Mouse (Mus musculus) midbrain, embryonic 14.5 days (tissue): ENCODE data around the gene Zbtb48. TPM values are rescaled to one million over a fixed set of nuclear protein-coding genes. Genes with fewer than 3 reads are reported as not detected.

ENCODE experiments used
- ATAC-seq: fragments of 200-750 bp; cut with Nextera tagmentation; 2 replicates; pipeline ENCODE4 v1.8.0; 2017; ENCODE audit warnings: moderate number of reproducible peaks, moderate library complexity; ENCODE audit not compliant: low FRiP score, low TSS enrichment
- DNase-seq: peaks from one replicate; pipeline ENCODE4 v3.0.0-alpha.2; 2015
- H3K27ac ChIP-seq: fragments of 300-500 bp; sonication (generic); replicated peaks from 2 replicates; pipeline ENCODE4 v1.5.1; 2014; ENCODE audit warnings: mild to moderate bottlenecking, low read depth, low read length, moderate library complexity
- H3K27me3 ChIP-seq: fragments of 300-500 bp; sonication (generic); 2 replicates; pipeline ENCODE4 v1.6.1; 2014; ENCODE audit warnings: low read length, control low read depth, mixed read lengths; ENCODE audit not compliant: control insufficient read depth, insufficient read depth
- H3K36me3 ChIP-seq: fragments of 300-500 bp; sonication (generic); 2 replicates; pipeline ENCODE4 v1.6.1; 2014; ENCODE audit warnings: low read length, control low read depth; ENCODE audit not compliant: control insufficient read depth, insufficient read depth
- H3K4me1 ChIP-seq: fragments of 300-500 bp; sonication (generic); 2 replicates; pipeline ENCODE4 v1.6.1; 2014; ENCODE audit warnings: mild to moderate bottlenecking, antibody characterized with exemption, low read length, control low read depth; ENCODE audit not compliant: control insufficient read depth, insufficient read depth
- H3K4me2 ChIP-seq: fragments of 300-500 bp; sonication (generic); 2 replicates; pipeline ENCODE4 v1.6.1; 2014; ENCODE audit warnings: mild to moderate bottlenecking, low read length, moderate library complexity
- H3K4me3 ChIP-seq: fragments of 300-500 bp; sonication (generic); replicated peaks from 2 replicates; pipeline ENCODE4 v1.5.1; 2014; ENCODE audit warnings: low read depth, low read length
- H3K9ac ChIP-seq: fragments of 300-500 bp; sonication (generic); replicated peaks from 2 replicates; pipeline ENCODE4 v1.6.1; 2014; ENCODE audit warnings: mild to moderate bottlenecking, low read length, moderate library complexity
- H3K9me3 ChIP-seq: fragments of 300-500 bp; sonication (generic); 2 replicates; pipeline ENCODE4 v1.6.1; 2016; ENCODE audit warnings: low read length, control low read depth, mixed read lengths; ENCODE audit not compliant: control insufficient read depth
- WGBS: fragments of 180-500 bp; shearing (Covaris S2); extraction: QIAGEN DNeasy Blood & Tissue Kit; methylation state at CpG from one replicate; pipeline ENCODE4 v1.1.7; 2014; 5-methylcytosine and 5-hydroxymethylcytosine counted together
- polyA plus RNA-seq: library from polyadenylated mRNA; unstranded; fragments of >200 nt; fragmentation: Nextera tagmentation; extraction: Ambion mirVana; gene quantifications from 2 replicates; pipeline ENCODE4 v1.2.1, GENCODE M21; 2014

Zbtb48 gene
- polyA plus RNA-seq, 1 experiment from 2014 or later = 19.7 TPM

DNA sequence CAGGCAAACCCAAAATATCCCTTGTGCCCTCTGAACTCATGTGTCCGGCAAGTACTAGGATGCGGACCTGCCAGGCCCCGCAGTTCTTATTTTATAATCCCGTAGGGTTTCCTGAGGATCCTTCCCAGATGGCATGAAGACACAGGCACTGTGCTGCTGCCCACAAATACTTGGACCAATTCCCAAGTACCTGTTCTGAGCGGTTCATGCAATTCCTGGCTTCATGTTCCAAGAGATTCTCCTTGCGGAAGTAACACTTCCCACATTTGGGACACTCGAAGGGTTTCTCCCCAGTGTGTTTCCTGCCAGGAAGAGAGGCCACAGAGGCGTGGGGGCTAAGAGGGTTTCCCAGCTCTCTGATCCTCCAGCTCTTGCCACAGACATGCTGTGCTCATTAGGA lies 5.0 kb downstream of the Zbtb48 start:
- Histone ChIP-seq H3K4me1 (peaks cover 18% of the 10 kb centered on the region), H3K27ac (no peak overlapping the region), H3K36me3 (peaks cover 54% of the 10 kb centered on the region), H3K4me2 (no peak overlapping the region), H3K27me3 (no peaks in the 10 kb centered on the region), H3K9me3 (no peaks in the 10 kb centered on the region), H3K4me3 (no peak overlapping the region), H3K9ac (no peak overlapping the region)
- ATAC-seq = no peak
- WGBS = 94% methylated on average over 8 of the region's 8 CpGs
- no peak for DNase-seq

- Histone ChIP-seq H3K4me2 (no peak overlapping the region), H3K4me3 (no peak overlapping the region), H3K9ac (no peak overlapping the region), H3K27me3 (no peaks in the 10 kb centered on the region), H3K27ac (no peak overlapping the region), H3K4me1 (peaks cover 13% of the 10 kb centered on the region), H3K9me3 (no peaks in the 10 kb centered on the region), H3K36me3 (peaks cover 54% of the 10 kb centered on the region)
- ATAC-seq (no peak), DNase-seq (no peak)
- 79% methylated on average over 12 of the region's 12 CpGs for WGBS
Measured at GRCm38 (mm10) chr4:152021568-152022097, 5.8 kb downstream of the Zbtb48 start.

DNA sequence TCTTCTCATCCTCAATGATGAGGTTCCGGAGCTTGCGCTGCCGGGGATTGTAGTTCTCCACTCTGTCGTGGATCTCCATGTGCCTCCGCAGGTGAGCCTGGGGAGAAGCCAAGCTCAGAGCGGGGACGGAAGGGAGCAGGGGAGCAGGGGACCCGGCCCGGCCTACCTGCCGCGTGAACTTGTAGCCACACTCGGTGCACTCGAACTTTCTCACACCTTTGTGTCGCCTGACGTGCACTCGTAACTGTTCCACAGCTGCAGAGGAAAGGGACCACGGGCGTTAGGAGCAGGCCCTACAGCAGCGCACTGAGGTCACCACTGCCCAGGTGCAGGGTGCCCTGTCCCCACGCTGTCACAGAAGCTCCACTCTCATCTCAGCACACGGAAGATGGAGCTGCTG lies 7.4 kb downstream of the Zbtb48 start:
- no peak for ATAC-seq

GRCm38 (mm10) chr4:152019073-152019472 lies 8.4 kb downstream of the Zbtb48 start:
- H3K36me3 ChIP-seq = peaks cover 65% of the 10 kb centered on the region
- 91% methylated on average over 6 of the region's 6 CpGs for WGBS
- H3K4me2 ChIP-seq = no peak overlapping the region
- DNase-seq = no peak
- no peak overlapping the region for H3K9ac ChIP-seq
- no peaks in the 10 kb centered on the region for H3K9me3 ChIP-seq
- ATAC-seq = no peak
- H3K27ac ChIP-seq = no peak overlapping the region
- H3K4me1 ChIP-seq = no peaks in the 10 kb centered on the region
- no peak overlapping the region for H3K4me3 ChIP-seq
- no peaks in the 10 kb centered on the region for H3K27me3 ChIP-seq

More for the DNA sequence above, 7.4 kb downstream of the Zbtb48 start:
- no peak for DNase-seq
- Histone ChIP-seq H3K36me3 (peaks cover 59% of the 10 kb centered on the region), H3K4me3 (no peak overlapping the region), H3K4me2 (no peak overlapping the region), H3K4me1 (no peaks in the 10 kb centered on the region), H3K9me3 (no peaks in the 10 kb centered on the region), H3K27me3 (no peaks in the 10 kb centered on the region), H3K27ac (no peak overlapping the region), H3K9ac (no peak overlapping the region)
- WGBS = 94% methylated on average over 21 of the region's 21 CpGs

- no peak overlapping the region for H3K27ac ChIP-seq
- no peak overlapping the region for H3K9ac ChIP-seq
- H3K9me3 ChIP-seq = no peaks in the 10 kb centered on the region
- 91% methylated on average over 12 of the region's 12 CpGs for WGBS
- DNase-seq (no peak), ATAC-seq (no peak)
- no peak overlapping the region for H3K4me3 ChIP-seq
- H3K27me3 ChIP-seq = peaks cover 15% of the 10 kb centered on the region; the same call in 1 of the 2 replicates
- no peak overlapping the region for H3K4me2 ChIP-seq
- H3K36me3 ChIP-seq = 0 out of 2 replicates have a peak, but pooled peaks cover 11% of the 10 kb centered on the region
- peaks cover 23% of the 10 kb centered on the region for H3K4me1 ChIP-seq
Measured at GRCm38 (mm10) chr4:152013036-152013813, 14.2 kb downstream of the Zbtb48 start.

DNA sequence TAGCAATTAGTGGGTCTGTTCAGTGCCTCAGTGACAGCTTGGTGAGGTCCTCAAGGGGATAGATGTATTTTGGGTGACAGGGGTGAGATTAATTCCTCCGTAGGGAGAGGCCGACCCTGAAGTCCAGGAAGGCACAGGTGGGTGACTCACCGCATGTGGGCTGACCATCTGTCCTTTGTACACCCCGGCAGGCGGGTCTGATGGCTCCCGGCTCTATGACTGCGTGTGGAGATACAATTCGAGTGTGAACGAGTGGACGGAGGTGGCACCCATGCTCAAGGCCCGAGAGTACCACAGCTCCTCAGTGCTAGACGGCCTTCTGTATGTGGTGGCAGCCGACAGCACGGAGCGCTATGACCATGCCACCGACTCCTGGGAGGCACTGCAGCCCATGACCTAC lies 15.4 kb downstream of the Zbtb48 start:
- no peak for ATAC-seq
- H3K9ac ChIP-seq = no peak overlapping the region
- H3K4me3 ChIP-seq = no peak overlapping the region
- peaks cover 25% of the 10 kb centered on the region for H3K27me3 ChIP-seq
- H3K27ac ChIP-seq = no peak overlapping the region
- H3K4me2 ChIP-seq = no peak overlapping the region
- peaks cover 29% of the 10 kb centered on the region for H3K4me1 ChIP-seq
- 95% methylated on average over 16 of the region's 16 CpGs for WGBS
- H3K36me3 ChIP-seq = 0 out of 2 replicates have a peak, but pooled peaks cover 11% of the 10 kb centered on the region
- no peak for DNase-seq
- no peaks in the 10 kb centered on the region for H3K9me3 ChIP-seq

GRCm38 (mm10) chr4:152011171-152011760 lies 16.2 kb downstream of the Zbtb48 start:
- Histone ChIP-seq H3K9me3 (no peaks in the 10 kb centered on the region), H3K27me3 (peaks cover 33% of the 10 kb centered on the region), H3K27ac (no peak overlapping the region), H3K4me1 (peaks cover 29% of the 10 kb centered on the region), H3K9ac (no peak overlapping the region), H3K36me3 (0 out of 2 replicates have a peak, but pooled peaks cover 11% of the 10 kb centered on the region), H3K4me2 (peak overlapping the region; percentile 100), H3K4me3 (peak overlapping the region; percentile 67; the same call in 1 of the 2 replicates)
- 74% methylated on average over 8 of the region's 8 CpGs for WGBS
- DNase-seq (no peak), ATAC-seq (no peak)

DNA sequence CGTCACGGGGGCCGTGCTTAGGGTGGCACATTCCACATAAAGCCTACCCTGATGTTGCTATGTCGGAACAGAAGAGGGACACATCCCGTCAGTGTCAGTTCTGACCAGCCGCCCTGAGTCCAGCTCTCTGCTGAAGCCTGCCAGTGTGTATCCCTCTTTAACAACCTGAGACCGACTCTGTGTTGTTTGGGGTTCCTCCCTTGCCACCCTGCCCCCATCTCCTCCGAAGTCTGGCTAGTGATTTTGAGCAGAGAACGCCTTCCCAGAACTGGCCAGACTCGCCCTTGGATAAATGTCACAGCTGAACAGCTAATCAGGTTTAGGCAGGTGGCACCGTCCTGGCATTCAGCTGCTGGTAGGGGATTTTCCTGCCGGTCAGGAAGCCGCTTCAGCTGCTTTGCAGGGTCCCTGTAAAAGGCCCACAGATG lies 16.8 kb downstream of the Zbtb48 start:
- H3K36me3 ChIP-seq = 0 out of 2 replicates have a peak, but pooled peaks cover 11% of the 10 kb centered on the region
- peaks cover 29% of the 10 kb centered on the region for H3K4me1 ChIP-seq
- ATAC-seq = no peak
- no peak overlapping the region for H3K9ac ChIP-seq
- peak overlapping the region; percentile 100 for H3K4me2 ChIP-seq
- no peak for DNase-seq
- H3K27ac ChIP-seq = no peak overlapping the region
- peaks cover 34% of the 10 kb centered on the region for H3K27me3 ChIP-seq
- no peaks in the 10 kb centered on the region for H3K9me3 ChIP-seq
- H3K4me3 ChIP-seq = peak overlapping the region; percentile 67
- 7% methylated on average over 13 of the region's 13 CpGs for WGBS
